Mouse (Mus musculus): ENCODE measurements around the gene Zfp40. TPM values are rescaled to one million over a fixed set of nuclear protein-coding genes. Genes with fewer than 3 reads are reported as not detected.
A peak's percentile ranks its signal among the peaks of the same experiment; 100 is the strongest.
"Not testable (repeated sequence)": the region's sequence is repeated elsewhere in the genome, so short reads cannot be mapped to it uniquely, and the experiment has no call there.

Zfp40 gene
- 10 to 100 TPM in 21 of 26 experiments, 1 to 10 TPM in 5; 5.9 to 57.0 (median 23.7) TPM for total RNA-seq (2018; cell fraction: chromatin; rRNA removed)
- 1 to 10 TPM; 1.2 to 7.3 (median 4.3) TPM for total RNA-seq (2018; cell fraction: cytosol; rRNA removed)
- total RNA-seq (2018; cell fraction: nucleus; rRNA removed) = 10 to 100 TPM in 18 of 26 experiments, 1 to 10 TPM in 8; 3.7 to 54.6 (median 16.7) TPM
- 3.4 to 7.4 TPM (median 5.6 TPM) in 3 replicates for polyA plus RNA-seq (2018)

DNA sequence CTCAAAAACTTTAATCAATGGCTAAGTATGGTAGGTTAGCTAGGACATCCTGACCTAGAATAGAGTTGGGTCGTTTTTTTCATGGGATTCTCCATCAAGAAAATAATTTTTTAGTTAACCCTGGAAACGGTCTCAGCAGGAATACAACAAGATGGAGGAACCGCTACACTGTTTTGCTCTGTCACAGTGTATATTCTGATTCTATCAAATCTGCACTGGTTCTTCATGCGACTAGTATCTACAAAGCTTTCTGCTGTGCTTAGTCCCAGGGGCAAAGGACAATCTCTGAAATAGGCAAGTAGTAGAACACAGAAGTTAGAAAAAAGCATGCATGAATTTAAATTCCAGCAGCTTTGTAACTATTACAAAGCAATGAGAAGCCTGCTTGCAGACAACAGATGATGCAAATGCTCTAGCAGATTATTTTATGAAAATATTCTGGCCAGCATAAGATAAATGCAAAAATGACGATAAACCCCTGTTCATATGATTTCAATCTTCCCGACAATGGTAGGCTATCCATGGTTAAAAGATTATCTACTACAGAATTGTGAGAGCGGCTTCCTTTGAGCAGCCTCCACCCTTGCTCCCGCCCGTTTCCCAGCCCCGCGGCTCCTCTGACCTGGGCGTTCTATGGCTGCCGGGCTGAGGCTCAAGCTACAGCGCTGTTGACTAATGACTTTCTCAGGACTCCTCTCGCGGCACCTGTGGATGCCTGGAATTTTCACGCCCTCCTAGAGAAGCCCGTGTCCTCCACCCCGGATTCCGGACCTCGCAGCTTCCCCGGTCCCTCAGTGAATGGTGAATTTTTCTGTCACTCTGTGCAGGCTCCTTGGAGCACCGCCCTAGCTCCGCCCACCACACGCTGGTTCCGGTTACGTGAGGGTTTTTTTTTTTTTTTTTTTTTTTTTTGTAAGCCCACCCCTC lies at the start of gene Zfp40:
Gene Zfp40 (minus strand): TSS at position 800 of the 927 bp plus-strand sequence.
- WGBS (ENCODE audit: missing documents) = 3% methylated on average over 21 of the region's 27 CpGs
- Histone ChIP-seq H3K36me3 (ENCODE audit: inconsistent target) (no peaks in the 10 kb centered on the region), H3K79me2 (ENCODE audit: inconsistent target) (no peaks in the 10 kb centered on the region), H3K27ac (peak within 1 kb of the TSS; percentile 58), H3K4me3 (ENCODE audit: inconsistent target) (peak within 1 kb of the TSS; percentile 93)

DNA sequence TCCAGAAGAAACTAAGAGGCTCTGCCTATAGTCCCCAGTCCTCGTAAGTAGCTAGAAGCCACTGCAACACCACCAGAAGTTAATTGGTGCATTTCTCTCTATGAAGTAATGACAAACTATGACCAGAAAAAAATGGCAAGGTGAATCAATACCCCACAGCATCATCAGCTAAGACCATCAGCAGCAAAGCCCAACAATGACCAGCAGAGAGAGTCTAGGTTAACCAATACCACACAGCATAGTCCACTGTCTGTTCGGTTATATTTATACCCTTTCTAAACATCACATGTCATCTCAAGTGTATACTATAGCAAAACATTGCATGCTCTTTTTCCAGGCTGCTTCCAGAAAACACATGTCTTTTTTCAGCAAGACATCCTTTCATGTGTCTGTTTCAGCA lies 25.3 kb upstream of the Zfp40 start:
- no peaks in the 10 kb centered on the region for H3K36me3 ChIP-seq (ENCODE audit: inconsistent target)
- no peak overlapping the region for H3K27ac ChIP-seq
- 84% methylated on average over 2 of the region's 2 CpGs for whole genome bisulfite sequencing (ENCODE audit: missing documents)
- no peak overlapping the region for H3K4me3 ChIP-seq (ENCODE audit: inconsistent target)
- no peaks in the 10 kb centered on the region for H3K79me2 ChIP-seq (ENCODE audit: inconsistent target)

DNA sequence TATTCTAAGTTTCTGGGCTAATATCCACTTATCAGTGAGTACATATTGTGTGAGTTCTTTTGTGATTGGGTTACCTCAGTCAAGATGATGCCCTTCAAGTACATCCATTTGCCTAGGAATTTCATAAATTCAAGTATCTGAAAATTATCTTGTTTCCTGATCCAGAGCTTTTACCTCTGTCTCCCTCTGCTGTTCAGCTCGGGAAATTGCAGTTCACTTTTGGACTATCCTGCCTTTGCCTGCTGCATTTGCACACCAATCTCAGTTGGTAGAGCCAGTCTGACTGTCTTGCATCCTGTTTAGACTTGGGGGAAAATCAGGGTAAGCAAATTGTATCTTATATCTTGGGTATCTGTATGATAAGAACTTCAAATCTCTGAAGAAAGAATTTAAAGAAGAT lies 6.8 kb upstream of the Zfp40 start:
- 5% methylated on average over 1 of the region's 1 CpGs for WGBS (ENCODE audit: missing documents)
- H3K36me3 ChIP-seq (ENCODE audit: inconsistent target); H3K4me3 ChIP-seq (ENCODE audit: inconsistent target); H3K79me2 ChIP-seq (ENCODE audit: inconsistent target); H3K27ac ChIP-seq: not testable (repeated sequence)

DNA sequence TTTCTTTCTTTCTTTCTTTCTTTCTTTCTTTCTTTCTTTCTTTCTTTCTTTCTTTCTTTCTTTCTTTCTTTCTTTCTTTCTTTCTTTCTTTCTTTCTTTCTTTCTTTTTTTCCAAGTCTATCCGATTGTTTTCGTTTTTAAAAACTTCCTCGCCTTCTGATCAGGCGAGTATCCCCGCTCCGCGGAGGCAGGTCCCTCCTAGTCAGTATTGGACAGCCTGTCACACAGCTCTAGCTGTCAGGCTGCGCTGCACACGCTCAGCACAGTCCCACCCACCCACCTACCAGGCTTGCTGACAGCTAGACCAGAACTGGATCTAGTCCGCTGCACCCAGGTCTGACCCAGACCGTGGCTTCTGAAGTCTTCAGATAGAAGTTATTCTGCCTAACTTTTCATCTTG lies 389 bp upstream of the Zfp40 start:
- peak overlapping the region; percentile 93 for H3K4me3 ChIP-seq (ENCODE audit: inconsistent target)
- whole genome bisulfite sequencing (ENCODE audit: missing documents) = 5% methylated on average over 11 of the region's 11 CpGs
- no peak overlapping the region for H3K27ac ChIP-seq
- H3K36me3 ChIP-seq (ENCODE audit: inconsistent target) = no peaks in the 10 kb centered on the region
- no peaks in the 10 kb centered on the region for H3K79me2 ChIP-seq (ENCODE audit: inconsistent target)

DNA sequence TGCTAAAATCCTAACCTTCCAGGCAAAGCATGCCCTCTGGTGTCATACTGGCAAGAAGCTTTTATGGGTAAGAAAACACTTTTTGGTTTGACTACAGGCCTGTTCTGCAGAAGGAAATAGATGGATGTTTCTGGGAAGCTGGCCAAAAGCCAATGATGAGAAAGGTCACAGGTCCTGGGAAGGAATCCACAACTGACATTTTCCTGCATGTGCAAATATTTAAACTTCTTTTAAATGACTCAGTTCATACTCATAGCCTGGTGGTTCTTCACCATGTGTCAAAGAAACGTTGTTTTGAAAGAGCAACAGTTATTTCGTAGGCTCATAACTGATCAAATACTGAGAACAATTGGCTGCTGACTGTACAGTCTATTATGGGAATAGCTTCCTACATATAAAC lies 5.4 kb downstream of the Zfp40 start:
- H3K79me2 ChIP-seq (ENCODE audit: inconsistent target) = no peaks in the 10 kb centered on the region
- H3K36me3 ChIP-seq (ENCODE audit: inconsistent target) = no peaks in the 10 kb centered on the region
- H3K27ac ChIP-seq = no peak overlapping the region
- 82% methylated on average over 2 of the region's 2 CpGs for WGBS (ENCODE audit: missing documents)
- H3K4me3 ChIP-seq (ENCODE audit: inconsistent target) = no peak overlapping the region

Other genes starting within 250 kb of the Zfp40 start
- gene Vmn2r-ps130, start 132.1 kb downstream of the Zfp40 start, polyA plus RNA-seq (2018) = not detected in 3 replicates
- not detected in 3 replicates for gene Vmn2r114, start 119.3 kb upstream of the Zfp40 start, polyA plus RNA-seq (2018)
- not detected in 3 replicates for gene Vmn2r115, start 150.5 kb upstream of the Zfp40 start, polyA plus RNA-seq (2018)
- gene Vmn2r116, start 191.4 kb upstream of the Zfp40 start, polyA plus RNA-seq (2018) = not detected in 3 replicates